Mouse (Mus musculus) gastrocnemius, adult 2 months (tissue): ENCODE measurements around the gene Acss2. TPM values are rescaled to one million over a fixed set of nuclear protein-coding genes. Genes with fewer than 3 reads are reported as not detected.
A peak's percentile ranks its signal among the peaks of the same experiment; 100 is the strongest.
"Not testable (repeated sequence)": the region's sequence is repeated elsewhere in the genome, so short reads cannot be mapped to it uniquely, and the experiment has no call there.

Experiments used
- DNase-seq: peaks from one replicate; pipeline ENCODE4 v3.0.0; 2022
- H3K27ac ChIP-seq: fragments of 200-600 bp; 2 replicates; pipeline ENCODE4 v1.8.1; 2022; ENCODE audit warnings: mild to moderate bottlenecking
- H3K4me3 ChIP-seq: fragments of 200-600 bp; 2 replicates; pipeline ENCODE4 v1.8.1; 2022; ENCODE audit warnings: mild to moderate bottlenecking, moderate library complexity
- CTCF ChIP-seq: fragments of 200-600 bp; IDR thresholded peaks from 2 replicates; pipeline ENCODE4 v1.8.1; 2022; ENCODE audit warnings: antibody characterized with exemption, mild to moderate bottlenecking, moderate library complexity
- intact Hi-C: fragments of 180-260 bp; cut with DNase I; formaldehyde crosslinking; loops from one replicate; pipeline ENCODE4 v1.15.1; 2025
- total RNA-seq, 2 experiments: library from RNA; stranded (reverse); gene quantifications; 2 replicates each; pipeline ENCODE4 v1.2.3; 2021

Acss2 gene
- total RNA-seq, 2 experiments from 2014 or later, result 29.7 to 53.7 TPM

- intact Hi-C loops, result no loop called here
- no peak for TF ChIP-seq CTCF
Observed at GRCm38 (mm10) chr2:155513543-155513942, 4.2 kb upstream of the Acss2 start.

GRCm38 (mm10) chr2:155514666-155515065 is 3.1 kb upstream of the Acss2 start:
- TF ChIP-seq CTCF, result peak; percentile 59
- H3K4me3 ChIP-seq, result peak overlapping the region; percentile 67
- intact Hi-C loops, result no loop called here
- peak overlapping the region; percentile 64 for H3K27ac ChIP-seq
- DNase-seq, result peak; percentile 85

More at GRCm38 (mm10) chr2:155513543-155513942, 4.2 kb upstream of the Acss2 start:
- no peak overlapping the region for H3K27ac ChIP-seq
- no peak overlapping the region for H3K4me3 ChIP-seq
- DNase-seq, result no peak

GRCm38 (mm10) chr2:155515941-155516340 is 1.8 kb upstream of the Acss2 start:
- intact Hi-C loops, result loop anchor here (1.0 kb wide), 2 partner anchors 68 to 104 kb away; no protein-coding TSS in a partner anchor
- no peak overlapping the region for H3K27ac ChIP-seq
- peak; percentile 99 for TF ChIP-seq CTCF
- no peak overlapping the region for H3K4me3 ChIP-seq
- peak; percentile 68 for DNase-seq

- H3K27ac ChIP-seq, result peak overlapping the region; percentile 97
- peak overlapping the region; percentile 86 for H3K4me3 ChIP-seq
- DNase-seq, result no peak
- TF ChIP-seq CTCF, result no peak
- intact Hi-C loops, result loop anchor here (2.0 kb wide), 1 partner anchor 16 kb away; no protein-coding TSS in a partner anchor
Observed at GRCm38 (mm10) chr2:155518531-155519270, 953 bp downstream of the Acss2 start.

- Histone ChIP-seq H3K27ac (no peak overlapping the region), H3K4me3 (no peak overlapping the region)
- DNase-seq, result no peak
- TF ChIP-seq CTCF, result no peak
- intact Hi-C loops, result no loop called here
Observed at GRCm38 (mm10) chr2:155523706-155524105, 6.0 kb downstream of the Acss2 start.

- intact Hi-C loops, result no loop called here
- no peak for DNase-seq
- Histone ChIP-seq H3K27ac (no peak overlapping the region), H3K4me3 (no peak overlapping the region)
- TF ChIP-seq CTCF, result no peak
Observed at GRCm38 (mm10) chr2:155524378-155524777, 6.6 kb downstream of the Acss2 start.

GRCm38 (mm10) chr2:155527367-155527766 is 9.6 kb downstream of the Acss2 start:
- no peak for TF ChIP-seq CTCF
- no peak for DNase-seq
- Histone ChIP-seq H3K27ac (no peak overlapping the region), H3K4me3 (no peak overlapping the region)
- intact Hi-C loops, result no loop called here

GRCm38 (mm10) chr2:155536292-155536691 is 18.5 kb downstream of the Acss2 start:
- intact Hi-C loops, result no loop called here
- H3K4me3 ChIP-seq, result no peak overlapping the region
- no peak overlapping the region for H3K27ac ChIP-seq
- no peak for TF ChIP-seq CTCF
- no peak for DNase-seq

GRCm38 (mm10) chr2:155537761-155538462 is 20.2 kb downstream of the Acss2 start:
- intact Hi-C loops, result no loop called here
- Histone ChIP-seq H3K27ac (peak overlapping the region; percentile 46; the same call in 1 of the 2 replicates), H3K4me3 (no peak overlapping the region)
- no peak for DNase-seq
- no peak for TF ChIP-seq CTCF

GRCm38 (mm10) chr2:155538463-155539057 is 20.8 kb downstream of the Acss2 start:
- H3K4me3 ChIP-seq, intact Hi-C loops, DNase-seq: not testable (repeated sequence)
- H3K27ac ChIP-seq, result peak overlapping the region; percentile 54; the same call in 1 of the 2 replicates

- no peak for DNase-seq
- intact Hi-C loops, result no loop called here
- Histone ChIP-seq H3K27ac (peak overlapping the region; percentile 89), H3K4me3 (no peak overlapping the region)
- TF ChIP-seq CTCF, result no peak
Observed at GRCm38 (mm10) chr2:155539696-155540095, 21.9 kb downstream of the Acss2 start.

GRCm38 (mm10) chr2:155540822-155541458 is 23.2 kb downstream of the Acss2 start:
- intact Hi-C loops, result no loop called here
- Histone ChIP-seq H3K27ac (peak overlapping the region; percentile 89), H3K4me3 (peak overlapping the region; percentile 52)
- peak; percentile 69 for DNase-seq
- TF ChIP-seq CTCF, result no peak

- DNase-seq, result no peak
- intact Hi-C loops, result no loop called here
- Histone ChIP-seq H3K27ac (no peak overlapping the region), H3K4me3 (no peak overlapping the region)
- TF ChIP-seq CTCF, result no peak
Observed at GRCm38 (mm10) chr2:155546955-155547354, 29.2 kb downstream of the Acss2 start.
